Mouse (Mus musculus) ovary, adult 18-20 months (tissue): ENCODE measurements around the gene Nbeal2.

Experiments used
- DNase-seq: peaks from one replicate; pipeline ENCODE4 v3.0.0; 2022; ENCODE audit warnings: low spot score, mixed read lengths

Nbeal2 gene

GRCm38 (mm10) chr9:110649775-110650174 lies 4.2 kb downstream of the Nbeal2 start:
- no peak for DNase-seq

DNA sequence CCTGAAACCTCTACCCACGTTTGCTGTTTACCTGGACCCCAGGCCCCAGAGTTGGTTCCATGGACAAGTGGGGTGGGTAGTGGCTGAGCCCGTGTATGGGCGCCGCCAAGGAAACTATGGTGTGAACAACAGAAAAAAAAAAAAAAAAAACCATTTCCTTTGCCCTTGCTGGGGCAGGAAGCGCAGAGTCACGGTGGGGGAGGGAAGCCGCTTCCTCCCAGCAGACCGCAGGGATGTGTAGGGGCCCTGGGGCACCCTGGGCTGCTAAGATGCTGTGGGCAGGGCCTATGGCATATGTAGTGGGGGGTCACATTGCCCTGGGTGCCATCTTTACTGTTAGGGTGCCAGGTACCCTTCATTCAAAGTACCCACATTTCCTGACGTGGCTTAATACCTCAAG lies 8.7 kb downstream of the Nbeal2 start:
- DNase-seq, result no peak

- DNase-seq, result no peak
Observed at GRCm38 (mm10) chr9:110644295-110644694, 9.7 kb downstream of the Nbeal2 start.

GRCm38 (mm10) chr9:110643787-110644186 lies 10.2 kb downstream of the Nbeal2 start:
- no peak for DNase-seq

- no peak for DNase-seq
Observed at GRCm38 (mm10) chr9:110642812-110643524, 11.0 kb downstream of the Nbeal2 start.

GRCm38 (mm10) chr9:110641006-110641405 lies 13.0 kb downstream of the Nbeal2 start:
- no peak for DNase-seq

- DNase-seq, result no peak
Observed at GRCm38 (mm10) chr9:110638611-110639021, 15.3 kb downstream of the Nbeal2 start.

DNA sequence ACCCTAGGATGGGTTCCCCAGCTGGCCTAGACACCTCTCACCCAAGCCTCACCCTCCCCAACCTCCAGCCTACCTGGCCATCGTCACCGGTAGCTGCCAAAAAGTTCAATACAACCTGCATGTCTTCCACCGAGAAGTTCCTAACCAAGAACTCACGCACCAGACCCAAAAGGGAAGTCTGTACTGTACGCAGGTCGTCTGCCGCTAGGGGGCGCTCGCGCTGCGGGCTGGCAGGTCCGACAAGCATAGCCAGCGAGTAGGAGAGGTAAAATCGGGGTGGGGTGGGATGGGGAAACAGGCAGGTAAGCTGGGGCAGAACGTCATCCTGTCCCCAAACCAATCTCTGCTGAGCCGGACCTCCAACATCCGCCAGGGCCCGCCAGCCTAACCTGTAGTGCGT lies 18.7 kb downstream of the Nbeal2 start:
- peak; percentile 62 for DNase-seq

- no peak for DNase-seq
Observed at GRCm38 (mm10) chr9:110633882-110634281, 20.1 kb downstream of the Nbeal2 start.

DNA sequence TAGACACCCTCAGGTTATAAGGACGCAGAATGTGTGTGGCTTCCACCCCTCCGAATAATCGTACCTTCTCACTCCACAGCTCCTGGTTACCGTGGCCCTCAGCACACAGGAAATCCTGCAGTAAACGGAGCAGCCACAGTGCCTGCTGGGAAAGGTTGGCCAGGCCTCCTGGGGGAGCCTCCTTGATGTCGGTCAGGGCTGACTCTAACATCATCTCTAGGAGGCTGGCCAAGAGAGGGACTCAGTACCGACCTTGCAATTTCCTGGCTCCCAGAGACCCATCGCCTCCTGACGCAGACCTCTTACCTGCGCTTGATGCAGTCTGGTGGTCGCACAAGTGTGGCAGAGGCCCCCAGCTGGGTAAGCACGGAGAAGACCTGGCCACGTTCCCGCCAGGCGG lies 21.3 kb downstream of the Nbeal2 start:
- no peak for DNase-seq

GRCm38 (mm10) chr9:110631651-110632275 lies 22.2 kb downstream of the Nbeal2 start:
- no peak for DNase-seq

- DNase-seq, result no peak
Observed at GRCm38 (mm10) chr9:110631191-110631590, 22.8 kb downstream of the Nbeal2 start.

DNA sequence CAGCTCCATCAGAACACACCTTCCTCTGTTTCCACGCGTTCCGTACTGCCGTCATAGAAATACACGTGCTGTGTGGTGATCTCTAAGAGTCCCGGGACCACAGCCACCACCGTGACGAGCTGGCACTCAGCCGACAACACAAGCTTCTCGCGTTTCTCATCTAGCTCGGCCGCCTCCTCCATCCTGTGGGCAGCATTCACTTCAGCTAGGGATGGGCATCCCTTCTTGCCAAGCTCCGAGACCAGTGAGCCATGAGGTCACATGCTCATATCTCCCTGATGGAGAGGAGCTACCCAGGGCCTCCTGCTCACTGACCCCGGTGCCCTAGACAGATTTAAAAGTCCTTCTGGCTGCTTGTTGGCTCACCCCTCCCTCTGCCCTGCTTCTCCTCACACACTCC lies 23.8 kb downstream of the Nbeal2 start:
- no peak for DNase-seq

DNA sequence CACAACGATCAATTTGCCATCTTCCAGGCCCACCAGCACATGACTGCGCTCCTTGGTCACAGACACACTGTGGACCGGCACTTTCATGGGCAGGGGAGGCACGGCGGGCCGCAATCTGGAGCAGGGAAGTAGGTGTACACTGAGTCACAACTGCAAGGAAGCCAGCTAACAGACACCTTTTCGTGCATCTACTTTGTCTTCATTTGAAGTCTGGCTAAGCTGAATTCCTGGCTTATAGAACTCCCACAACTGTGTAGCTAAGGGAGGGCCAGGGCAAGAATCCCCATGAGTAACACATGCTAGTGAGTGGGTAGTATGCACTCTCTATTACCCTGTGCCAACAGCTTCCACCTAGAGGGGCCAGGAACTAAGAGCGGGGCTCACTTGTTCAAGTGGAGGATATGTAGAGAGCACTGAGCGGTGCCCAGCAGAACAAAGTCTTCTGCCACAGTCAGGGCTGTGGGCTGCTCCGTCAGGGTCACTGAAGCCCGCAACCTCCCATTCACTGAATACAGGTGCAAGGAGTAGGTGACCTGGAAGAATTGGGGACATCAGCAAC lies 28.5 kb downstream of the Nbeal2 start:
- no peak for DNase-seq

DNA sequence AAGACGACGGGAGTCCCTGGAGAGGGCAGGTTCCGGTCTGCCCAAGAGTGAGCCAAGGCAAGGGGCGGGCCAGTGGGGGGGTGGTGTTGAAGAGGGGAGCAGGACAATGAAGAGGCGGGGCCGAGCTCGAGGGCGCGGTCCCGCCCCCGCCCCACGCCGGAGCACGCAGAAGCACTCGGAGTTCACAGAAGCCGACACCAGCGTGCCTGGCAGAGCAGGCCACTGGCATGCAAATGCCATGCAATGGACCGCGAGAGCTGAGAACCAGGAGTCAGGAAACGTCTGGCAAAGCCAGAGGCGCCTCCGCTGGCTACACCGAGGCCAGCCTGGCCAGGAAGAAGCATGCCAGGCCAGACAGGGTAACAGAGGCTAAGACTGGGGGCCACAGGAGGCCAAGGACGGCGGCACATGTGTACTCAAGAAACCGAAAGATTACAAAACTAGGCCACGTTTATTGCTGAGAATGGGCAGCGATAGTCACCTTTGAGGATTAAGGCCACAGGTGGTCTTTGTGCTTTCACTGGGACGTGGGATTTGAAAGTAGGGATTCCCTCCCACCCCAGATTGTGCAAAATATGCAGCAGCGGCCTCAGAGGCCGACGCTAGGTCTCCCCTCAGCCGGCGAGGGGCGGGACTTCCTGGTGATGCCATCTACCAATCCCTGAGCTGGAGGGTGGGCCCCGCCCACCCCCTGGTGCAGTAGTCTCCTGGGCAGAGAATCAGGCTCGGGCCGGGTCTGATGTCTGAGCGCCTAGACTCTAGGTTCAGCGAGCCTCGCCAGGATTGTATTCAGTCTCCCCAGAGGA lies 29.4 kb downstream of the Nbeal2 start, which contains the start of gene Nradd:
Gene Nradd, minus strand, starts transcription at position 92 of the 806 bp plus-strand sequence.
- DNase-seq, result peak; percentile 87

DNA sequence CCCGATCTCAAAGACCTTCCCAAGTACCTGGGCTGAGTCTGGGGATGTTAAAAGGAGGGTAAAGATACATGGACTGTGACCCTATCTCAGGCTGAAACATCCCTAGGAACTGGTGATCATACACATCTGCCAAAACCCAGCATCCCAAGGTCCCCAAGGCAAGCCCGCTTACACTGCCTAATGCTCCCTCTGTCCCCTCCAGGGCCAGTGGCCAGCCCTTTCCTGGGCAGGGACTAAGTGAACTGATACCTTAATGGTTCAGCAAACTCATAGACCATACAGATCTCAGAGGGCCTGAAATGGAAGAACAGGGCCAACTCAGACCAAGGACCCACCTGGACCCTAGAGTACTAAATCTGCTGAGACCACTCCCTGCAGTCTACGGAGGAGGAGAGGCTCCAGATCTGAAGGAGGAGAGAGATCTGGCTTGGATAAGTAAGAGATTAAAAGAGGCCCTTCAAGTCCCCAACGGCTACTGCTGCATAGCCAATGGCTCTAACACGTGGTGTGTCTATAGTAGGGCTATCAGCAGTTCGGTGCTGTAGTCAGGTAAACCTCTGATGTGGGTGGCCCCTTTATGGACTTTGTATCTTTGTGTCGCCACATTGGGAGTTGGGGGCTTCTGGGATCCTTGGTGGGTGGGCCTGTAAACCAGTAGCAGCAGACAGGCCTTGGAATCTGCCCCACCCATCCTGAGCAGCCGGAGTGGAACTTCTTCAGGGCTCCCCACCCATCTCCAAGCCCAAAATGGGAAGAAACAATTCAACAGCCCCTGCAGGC lies 30.4 kb downstream of the Nbeal2 start:
- DNase-seq, result no peak

DNA sequence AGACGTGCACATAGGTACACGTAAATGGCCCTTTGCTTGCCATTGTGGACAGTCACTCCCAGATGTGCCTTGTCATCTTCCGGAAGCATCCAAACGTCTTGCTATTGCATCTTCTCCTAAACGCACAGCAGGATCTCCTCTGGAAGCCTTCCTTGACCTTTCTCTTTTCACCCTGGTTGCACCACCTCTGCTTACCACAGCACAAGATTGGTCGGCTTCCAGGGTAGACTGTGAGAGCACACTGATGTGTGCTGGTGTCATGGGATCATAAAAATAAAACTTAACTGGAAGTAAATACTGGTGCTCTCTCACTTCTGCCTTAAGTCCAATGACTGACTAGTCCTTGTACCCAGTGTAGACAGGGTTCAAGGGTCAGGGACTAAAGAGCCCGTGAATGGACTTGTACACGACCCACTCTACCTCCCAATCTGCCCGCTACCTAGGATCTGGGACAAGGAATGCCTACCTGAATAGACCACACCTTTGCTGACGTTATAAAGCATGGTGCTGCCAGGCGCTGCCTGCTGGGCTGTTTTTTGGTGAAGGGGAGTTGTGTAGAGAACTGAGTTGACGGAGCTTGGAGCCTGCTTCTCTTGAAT lies 31.2 kb downstream of the Nbeal2 start:
- DNase-seq, result no peak

DNA sequence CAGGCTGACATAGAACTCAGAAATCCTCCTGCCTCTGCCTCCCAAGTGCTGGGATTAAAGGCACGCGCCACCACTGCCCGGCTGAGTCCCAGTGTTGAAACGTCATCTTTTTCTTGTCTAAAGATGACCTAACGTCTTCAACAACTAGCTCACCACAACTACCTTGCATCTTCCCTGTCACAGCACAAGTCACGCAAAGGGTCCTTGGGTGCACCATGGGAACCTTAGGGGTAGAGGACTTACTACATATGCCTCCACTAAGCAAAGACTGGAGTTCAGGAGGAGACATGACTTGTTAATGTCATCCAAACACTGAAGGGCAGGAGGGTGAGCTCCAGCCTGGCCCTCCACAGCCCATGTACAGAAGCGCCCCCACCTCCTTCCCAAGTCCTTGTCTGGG lies 33.3 kb downstream of the Nbeal2 start:
- no peak for DNase-seq

GRCm38 (mm10) chr9:110620180-110620579 lies 33.8 kb downstream of the Nbeal2 start:
- no peak for DNase-seq

GRCm38 (mm10) chr9:110617081-110617480 lies 36.9 kb downstream of the Nbeal2 start:
- no peak for DNase-seq

DNA sequence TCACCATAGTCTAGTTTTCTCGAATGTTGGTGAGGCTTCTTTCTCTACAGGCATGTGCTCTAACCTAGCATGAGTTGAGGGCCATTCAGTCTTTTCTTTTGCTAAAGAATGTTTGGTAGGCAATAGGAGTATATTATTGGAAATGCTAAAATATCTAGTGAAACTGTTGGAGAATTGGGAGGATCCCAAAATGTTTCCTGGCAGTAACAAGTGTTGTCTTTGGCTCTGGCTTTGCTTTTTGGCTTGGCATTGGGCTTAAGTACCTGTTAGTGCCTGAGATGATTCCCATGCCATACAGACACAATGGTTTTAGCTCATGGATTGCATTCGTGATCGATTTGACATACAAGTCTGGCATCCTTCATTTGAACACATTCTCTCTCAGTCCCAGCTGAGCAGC lies 42.5 kb downstream of the Nbeal2 start:
- DNase-seq, result no peak
